Mouse (Mus musculus): ENCODE results near the gene Hgd. TPM values are rescaled to one million over a fixed set of nuclear protein-coding genes. Genes with fewer than 3 reads are reported as not detected.
"Not testable (repeated sequence)": the region's sequence is repeated elsewhere in the genome, so short reads cannot be mapped to it uniquely, and the experiment has no call there.

Hgd gene
- polyA plus RNA-seq, 1 experiment from 2014 or later: 0.11 TPM

GRCm38 (mm10) chr16:37626388-37626949 lies 46.5 kb downstream of the Hgd start:
- Histone ChIP-seq H3K36me3 (ENCODE audit: control insufficient read depth, insufficient read depth, low read length) (no peaks in the 10 kb centered on the region), H3K9ac (ENCODE audit: low read length) (no peak overlapping the region), H3K27me3 (replicated peaks; ENCODE audit: control insufficient read depth, insufficient read depth, low read length) (no peaks in the 10 kb centered on the region), H3K9me3 (ENCODE audit: control insufficient read depth, low read length) (no peaks in the 10 kb centered on the region), H3K27ac (ENCODE audit: low read depth) (no peak overlapping the region), H3K4me3 (ENCODE audit: low read depth, low read length) (no peak overlapping the region), H3K4me2 (ENCODE audit: low read length) (no peak overlapping the region), H3K4me1 (replicated peaks; ENCODE audit: control insufficient read depth, insufficient read depth, low read length) (no peaks in the 10 kb centered on the region)
- DNase-seq (ENCODE audit: low spot score) (no peak), ATAC-seq (replicated peaks; ENCODE audit: low FRiP score, low TSS enrichment, low read depth) (no peak)
- WGBS: 59% methylated on average over 4 of the region's 4 CpGs

- Histone ChIP-seq H3K4me2 (ENCODE audit: low read length) (no peak overlapping the region), H3K9me3 (ENCODE audit: control insufficient read depth, low read length) (no peaks in the 10 kb centered on the region), H3K4me1 (replicated peaks; ENCODE audit: control insufficient read depth, insufficient read depth, low read length) (no peaks in the 10 kb centered on the region), H3K27me3 (replicated peaks; ENCODE audit: control insufficient read depth, insufficient read depth, low read length) (no peaks in the 10 kb centered on the region), H3K4me3 (ENCODE audit: low read depth, low read length) (no peak overlapping the region), H3K9ac (ENCODE audit: low read length) (no peak overlapping the region), H3K36me3 (ENCODE audit: control insufficient read depth, insufficient read depth, low read length) (no peaks in the 10 kb centered on the region), H3K27ac (ENCODE audit: low read depth) (no peak overlapping the region)
- 76% methylated on average over 9 of the region's 9 CpGs for WGBS
- no peak for DNase-seq (ENCODE audit: low spot score)
- no peak for ATAC-seq (replicated peaks; ENCODE audit: low FRiP score, low TSS enrichment, low read depth)
Observed at GRCm38 (mm10) chr16:37628336-37628735, 48.4 kb downstream of the Hgd start.

DNA sequence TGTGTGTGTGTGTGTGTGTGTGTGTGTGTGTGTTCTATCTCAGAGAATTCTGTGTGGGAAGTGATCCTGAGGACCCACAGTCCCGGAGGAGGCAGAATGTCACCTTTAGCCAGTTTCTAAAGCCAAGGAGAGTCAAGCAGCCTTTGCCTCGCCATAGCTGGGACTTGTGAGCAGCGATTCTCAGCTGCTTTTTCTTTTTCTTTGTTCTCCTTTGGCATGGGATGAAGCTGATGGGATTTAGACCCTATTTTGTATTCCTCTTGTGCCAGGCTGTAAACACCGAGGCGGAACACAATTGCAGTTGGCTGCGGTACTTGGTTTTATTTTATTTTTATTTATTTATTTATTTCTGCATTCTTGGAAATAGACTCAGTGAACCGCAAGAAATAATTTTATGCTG lies 49.1 kb downstream of the Hgd start:
- Histone ChIP-seq H3K27me3 (replicated peaks; ENCODE audit: control insufficient read depth, insufficient read depth, low read length) (no peaks in the 10 kb centered on the region), H3K9ac (ENCODE audit: low read length) (no peak overlapping the region), H3K4me1 (replicated peaks; ENCODE audit: control insufficient read depth, insufficient read depth, low read length) (no peaks in the 10 kb centered on the region), H3K36me3 (ENCODE audit: control insufficient read depth, insufficient read depth, low read length) (no peaks in the 10 kb centered on the region), H3K4me2 (ENCODE audit: low read length) (no peak overlapping the region), H3K4me3 (ENCODE audit: low read depth, low read length) (no peak overlapping the region), H3K27ac (ENCODE audit: low read depth) (no peak overlapping the region), H3K9me3 (ENCODE audit: control insufficient read depth, low read length) (no peaks in the 10 kb centered on the region)
- 91% methylated on average over 7 of the region's 7 CpGs for WGBS
- ATAC-seq (replicated peaks; ENCODE audit: low FRiP score, low TSS enrichment, low read depth) (no peak), DNase-seq (ENCODE audit: low spot score) (no peak)

GRCm38 (mm10) chr16:37634578-37634977 lies 54.6 kb downstream of the Hgd start:
- Histone ChIP-seq H3K4me1 (replicated peaks; ENCODE audit: control insufficient read depth, insufficient read depth, low read length) (no peaks in the 10 kb centered on the region), H3K27me3 (replicated peaks; ENCODE audit: control insufficient read depth, insufficient read depth, low read length) (no peaks in the 10 kb centered on the region), H3K9me3 (ENCODE audit: control insufficient read depth, low read length) (no peaks in the 10 kb centered on the region), H3K4me2 (ENCODE audit: low read length) (no peak overlapping the region), H3K9ac (ENCODE audit: low read length) (no peak overlapping the region), H3K4me3 (ENCODE audit: low read depth, low read length) (no peak overlapping the region), H3K27ac (ENCODE audit: low read depth) (no peak overlapping the region), H3K36me3 (ENCODE audit: control insufficient read depth, insufficient read depth, low read length) (no peaks in the 10 kb centered on the region)
- ATAC-seq (replicated peaks; ENCODE audit: low FRiP score, low TSS enrichment, low read depth) (no peak), DNase-seq (ENCODE audit: low spot score) (no peak)
- 68% methylated on average over 9 of the region's 9 CpGs for WGBS

- no peak for DNase-seq (ENCODE audit: low spot score)
- Histone ChIP-seq H3K4me2 (ENCODE audit: low read length) (no peak overlapping the region), H3K4me3 (ENCODE audit: low read depth, low read length) (no peak overlapping the region), H3K36me3 (ENCODE audit: control insufficient read depth, insufficient read depth, low read length) (no peaks in the 10 kb centered on the region), H3K4me1 (replicated peaks; ENCODE audit: control insufficient read depth, insufficient read depth, low read length) (no peaks in the 10 kb centered on the region), H3K27me3 (replicated peaks; ENCODE audit: control insufficient read depth, insufficient read depth, low read length) (no peaks in the 10 kb centered on the region), H3K9ac (ENCODE audit: low read length) (no peak overlapping the region), H3K27ac (ENCODE audit: low read depth) (no peak overlapping the region), H3K9me3 (ENCODE audit: control insufficient read depth, low read length) (no peaks in the 10 kb centered on the region)
- WGBS: 94% methylated on average over 1 of the region's 1 CpGs
- ATAC-seq (replicated peaks; ENCODE audit: low FRiP score, low TSS enrichment, low read depth): no peak
Observed at GRCm38 (mm10) chr16:37635095-37635494, 55.1 kb downstream of the Hgd start.

- Histone ChIP-seq H3K4me2 (ENCODE audit: low read length) (no peak overlapping the region), H3K36me3 (ENCODE audit: control insufficient read depth, insufficient read depth, low read length) (no peaks in the 10 kb centered on the region), H3K27ac (ENCODE audit: low read depth) (no peak overlapping the region), H3K4me1 (replicated peaks; ENCODE audit: control insufficient read depth, insufficient read depth, low read length) (no peaks in the 10 kb centered on the region), H3K27me3 (replicated peaks; ENCODE audit: control insufficient read depth, insufficient read depth, low read length) (no peaks in the 10 kb centered on the region), H3K9ac (ENCODE audit: low read length) (no peak overlapping the region), H3K4me3 (ENCODE audit: low read depth, low read length) (no peak overlapping the region), H3K9me3 (ENCODE audit: control insufficient read depth, low read length) (no peaks in the 10 kb centered on the region)
- 62% methylated on average over 6 of the region's 6 CpGs for WGBS
- DNase-seq (ENCODE audit: low spot score) (no peak), ATAC-seq (replicated peaks; ENCODE audit: low FRiP score, low TSS enrichment, low read depth) (no peak)
Observed at GRCm38 (mm10) chr16:37636107-37636506, 56.2 kb downstream of the Hgd start.

- ATAC-seq (replicated peaks; ENCODE audit: low FRiP score, low TSS enrichment, low read depth) (no peak), DNase-seq (ENCODE audit: low spot score) (no peak)
- Histone ChIP-seq H3K27ac (ENCODE audit: low read depth) (no peak overlapping the region), H3K4me2 (ENCODE audit: low read length) (no peak overlapping the region), H3K4me3 (ENCODE audit: low read depth, low read length) (no peak overlapping the region), H3K9ac (ENCODE audit: low read length) (no peak overlapping the region), H3K4me1 (replicated peaks; ENCODE audit: control insufficient read depth, insufficient read depth, low read length) (no peaks in the 10 kb centered on the region), H3K36me3 (ENCODE audit: control insufficient read depth, insufficient read depth, low read length) (no peaks in the 10 kb centered on the region), H3K27me3 (replicated peaks; ENCODE audit: control insufficient read depth, insufficient read depth, low read length) (no peaks in the 10 kb centered on the region), H3K9me3 (ENCODE audit: control insufficient read depth, low read length) (no peaks in the 10 kb centered on the region)
Observed at GRCm38 (mm10) chr16:37637802-37638201, 57.8 kb downstream of the Hgd start.

DNA sequence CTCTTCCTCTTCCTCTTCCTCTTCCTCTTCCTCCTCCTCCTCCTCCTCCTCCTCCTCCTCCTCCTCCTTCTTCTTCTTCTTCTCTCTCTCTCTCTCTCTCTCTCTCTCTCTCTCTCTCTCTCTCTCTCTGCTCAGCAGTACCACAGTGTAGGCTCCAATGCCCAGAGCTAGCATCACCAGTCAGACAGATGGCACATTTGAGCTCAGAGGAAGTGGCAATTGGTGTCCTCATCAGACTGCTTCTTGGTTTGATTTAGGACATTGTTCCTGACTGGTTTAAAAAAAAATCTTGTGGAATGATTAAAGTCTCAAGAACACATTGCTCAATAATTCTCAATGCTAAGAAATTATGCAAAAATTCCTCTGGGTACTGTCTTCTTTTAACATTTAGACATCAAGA lies 60.6 kb downstream of the Hgd start:
- H3K9me3 ChIP-seq (ENCODE audit: control insufficient read depth, low read length); H3K4me1 ChIP-seq (replicated peaks; ENCODE audit: control insufficient read depth, insufficient read depth, low read length); H3K36me3 ChIP-seq (ENCODE audit: control insufficient read depth, insufficient read depth, low read length); ATAC-seq (replicated peaks; ENCODE audit: low FRiP score, low TSS enrichment, low read depth); H3K27me3 ChIP-seq (replicated peaks; ENCODE audit: control insufficient read depth, insufficient read depth, low read length); H3K9ac ChIP-seq (ENCODE audit: low read length); DNase-seq (ENCODE audit: low spot score); H3K4me3 ChIP-seq (ENCODE audit: low read depth, low read length); H3K4me2 ChIP-seq (ENCODE audit: low read length); H3K27ac ChIP-seq (ENCODE audit: low read depth): not testable (repeated sequence)

DNA sequence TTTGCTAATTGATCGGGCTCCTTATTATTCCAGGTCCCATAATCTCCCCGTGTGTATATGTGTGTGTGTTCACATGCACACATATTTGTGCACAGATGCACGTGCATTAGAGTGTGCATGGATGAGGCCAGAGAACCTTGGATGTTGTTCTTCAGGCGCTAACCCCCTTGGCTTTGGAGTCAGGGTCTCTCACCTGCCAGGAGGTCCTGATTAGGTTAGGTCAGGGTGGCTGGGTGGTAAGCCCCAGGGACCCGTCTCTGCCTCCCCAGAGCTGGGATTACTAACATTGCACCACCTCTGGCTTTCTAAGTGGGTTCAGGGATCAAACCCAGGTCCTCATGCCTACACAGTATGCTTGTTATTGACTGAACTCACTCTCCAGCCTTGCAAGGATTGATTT lies 64.5 kb downstream of the Hgd start:
- WGBS: 92% methylated on average over 5 of the region's 5 CpGs
- ATAC-seq (replicated peaks; ENCODE audit: low FRiP score, low TSS enrichment, low read depth) (no peak), DNase-seq (ENCODE audit: low spot score) (no peak)
- no peaks in the 10 kb centered on the region for H3K4me1 ChIP-seq (replicated peaks; ENCODE audit: control insufficient read depth, insufficient read depth, low read length)
- H3K4me3 ChIP-seq (ENCODE audit: low read depth, low read length): no peak overlapping the region
- H3K9me3 ChIP-seq (ENCODE audit: control insufficient read depth, low read length): no peaks in the 10 kb centered on the region
- no peak overlapping the region for H3K4me2 ChIP-seq (ENCODE audit: low read length)
- H3K27me3 ChIP-seq (replicated peaks; ENCODE audit: control insufficient read depth, insufficient read depth, low read length): no peaks in the 10 kb centered on the region
- H3K36me3 ChIP-seq (ENCODE audit: control insufficient read depth, insufficient read depth, low read length): peaks cover 40% of the 10 kb centered on the region
- H3K9ac ChIP-seq (ENCODE audit: low read length): no peak overlapping the region
- no peak overlapping the region for H3K27ac ChIP-seq (ENCODE audit: low read depth)
